Mouse (Mus musculus) C3H10T1/2 (cell line): ENCODE data around the gene Commd9. TPM values are rescaled to one million over a fixed set of nuclear protein-coding genes. Genes with fewer than 3 reads are reported as not detected.

ENCODE experiments used
- polyA plus RNA-seq, 2 experiments: library from polyadenylated mRNA; unstranded; fragments of >200 nt; fragmentation: generic; extraction: Trizol; gene quantifications; one replicate each; pipeline ENCODE4 v1.2.1; 2012; ENCODE audit warnings: missing spikeins in 2 of 2

Gene Commd9
- polyA plus RNA-seq, result 10 to 100 TPM; 45.6 to 62.6 TPM

GRCm38 (mm10) chr2:101885768-101886438 lies at the start of gene Commd9:
Gene Commd9, plus strand, starts transcription at chr2:101886247.

GRCm38 (mm10) chr2:101882998-101883397 lies 3.0 kb upstream of the Commd9 start, which contains the start of gene Prr5l:
Gene Prr5l, minus strand, starts transcription at chr2:101883027.

Other genes starting within 250 kb of the Commd9 start
- under 1 TPM in 1 of 2 experiments, not detected in 1; 0.02 TPM for gene Rag1, start 236.7 kb upstream of the Commd9 start, polyA plus RNA-seq
- gene B230118H07Rik, start 236.7 kb upstream of the Commd9 start, polyA plus RNA-seq, result 10 to 100 TPM in 1 of 2 experiments, 1 to 10 TPM in 1; 1.6 to 46.5 TPM
- gene Traf6, start 207.8 kb upstream of the Commd9 start, polyA plus RNA-seq, result 1 to 10 TPM in 1 of 2 experiments, under 1 TPM in 1; 0.44 to 3.2 TPM
- gene Prr5l, start 3.2 kb upstream of the Commd9 start, polyA plus RNA-seq, result under 1 TPM; 0.42 to 0.74 TPM